Mouse (Mus musculus) liver, embryonic 14.5 days (tissue): ENCODE results near the gene Pprc1.

Experiments used
- CTCF ChIP-seq: IDR thresholded peaks from 2 replicates; pipeline ENCODE4 v1.5.1; 2016; ENCODE audit warnings: antibody characterized with exemption, low read depth, control low read depth
- EP300 ChIP-seq: IDR thresholded peaks from 2 replicates; pipeline ENCODE4 v1.6.1; 2016; ENCODE audit warnings: antibody characterized with exemption, low read depth

- TF ChIP-seq EP300 (no peak), CTCF (no peak)
Observed at GRCm38 (mm10) chr19:46016023-46016422, 28.7 kb upstream of the Pprc1 start.
